Mouse (Mus musculus) liver (tissue): ENCODE data around the gene Nup54.

Source experiments
- DNase-seq: peaks from one replicate; pipeline ENCODE4 v3.0.0-alpha.2; 2020; ENCODE audit warnings: mixed read lengths

Nup54 gene

GRCm38 (mm10) chr5:92374721-92375142, 60.3 kb downstream of the Nup54 start:
- DNase-seq, result no peak

- DNase-seq, result no peak
Observed at GRCm38 (mm10) chr5:92372605-92373004, 62.4 kb downstream of the Nup54 start.

GRCm38 (mm10) chr5:92371361-92371976, 63.5 kb downstream of the Nup54 start:
- no peak for DNase-seq

- no peak for DNase-seq
Observed at GRCm38 (mm10) chr5:92370891-92371290, 64.1 kb downstream of the Nup54 start.

GRCm38 (mm10) chr5:92370392-92370791, 64.6 kb downstream of the Nup54 start:
- DNase-seq, result no peak

- DNase-seq, result no peak
Observed at GRCm38 (mm10) chr5:92369151-92369994, 65.6 kb downstream of the Nup54 start.

GRCm38 (mm10) chr5:92368392-92368791, 66.6 kb downstream of the Nup54 start:
- DNase-seq, result no peak

- no peak for DNase-seq
Observed at GRCm38 (mm10) chr5:92366565-92366964, 68.5 kb downstream of the Nup54 start.
